Mouse (Mus musculus): ENCODE data around the gene Irf1. TPM values are rescaled to one million over a fixed set of nuclear protein-coding genes. Genes with fewer than 3 reads are reported as not detected.

Irf1 gene
- total RNA-seq, 4 experiments from 2014 or later: 29.0 to 50.6 (median 43.2) TPM

DNA sequence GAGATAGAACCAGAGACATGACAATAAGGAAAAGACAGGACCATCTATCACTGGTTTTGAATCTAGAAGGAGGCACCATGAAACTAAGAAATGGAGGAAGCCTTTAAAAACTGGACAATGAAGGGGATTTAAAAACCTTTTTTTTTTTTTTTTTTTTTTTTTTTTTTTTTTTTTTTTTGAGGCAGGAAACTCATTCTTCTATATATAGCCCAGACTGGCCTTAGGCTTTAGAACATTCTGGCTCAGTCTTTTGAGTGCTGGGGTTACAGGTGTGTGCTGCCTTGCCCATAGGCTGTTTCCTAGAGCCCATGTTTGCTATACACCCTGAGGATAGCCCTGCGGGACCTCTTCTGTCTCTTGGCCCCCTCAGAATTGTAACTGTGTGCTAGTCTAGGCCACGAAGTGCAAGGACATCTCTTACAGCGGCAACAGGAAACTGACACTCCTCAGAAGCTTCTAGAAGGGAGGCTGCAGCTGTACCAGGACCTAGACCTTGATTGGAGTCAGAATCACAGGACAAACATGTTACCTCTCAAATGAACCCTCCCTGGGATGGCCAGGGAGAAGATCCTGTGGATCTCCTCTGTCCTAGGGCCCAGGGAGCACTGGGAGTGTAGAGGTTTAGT, 15.6 kb downstream of the Irf1 start:
- no peak for DNase-seq

GRCm38 (mm10) chr11:53786058-53787031, 16.5 kb downstream of the Irf1 start:
- DNase-seq: no peak

DNA sequence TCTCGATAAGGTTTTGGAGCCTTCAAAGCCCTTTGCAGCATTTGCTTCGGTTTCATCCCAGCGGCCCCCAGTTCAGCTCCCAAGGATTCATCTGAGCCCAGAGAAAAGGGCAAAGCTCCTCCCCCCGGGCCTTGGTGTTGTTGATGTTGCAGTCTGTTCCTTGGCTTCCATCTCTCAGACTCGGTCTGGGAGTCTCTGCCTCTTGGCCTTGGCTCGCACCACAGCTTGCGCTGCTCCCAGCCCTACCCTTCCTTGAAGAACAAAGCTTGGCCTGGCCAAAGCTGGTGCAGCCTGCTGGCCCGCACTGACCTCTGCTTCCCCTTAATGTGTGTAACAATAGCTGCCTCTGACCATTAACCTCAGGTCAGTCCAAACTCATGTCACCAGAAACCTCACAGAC, 18.4 kb downstream of the Irf1 start:
- DNase-seq: peak; percentile 66

DNA sequence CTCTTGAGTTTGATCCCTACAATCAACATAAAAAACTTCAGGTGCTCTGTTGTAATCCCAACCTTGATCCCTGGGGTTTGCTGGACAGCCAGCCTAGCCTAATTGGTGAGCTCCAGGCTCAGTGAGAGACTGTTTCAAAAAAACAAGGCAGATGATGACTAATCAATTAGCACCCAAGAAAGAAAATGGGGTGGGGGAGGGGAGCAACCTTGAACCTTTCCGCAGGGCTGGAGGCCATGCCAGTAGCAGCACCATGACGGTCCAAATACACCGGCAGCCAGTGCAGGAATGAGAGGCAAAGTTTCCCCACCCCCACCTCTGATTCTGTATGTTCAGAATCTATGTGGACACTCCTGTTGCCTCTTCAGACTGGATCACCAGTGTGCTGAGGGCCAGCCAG, 19.5 kb downstream of the Irf1 start:
- no peak for DNase-seq

DNA sequence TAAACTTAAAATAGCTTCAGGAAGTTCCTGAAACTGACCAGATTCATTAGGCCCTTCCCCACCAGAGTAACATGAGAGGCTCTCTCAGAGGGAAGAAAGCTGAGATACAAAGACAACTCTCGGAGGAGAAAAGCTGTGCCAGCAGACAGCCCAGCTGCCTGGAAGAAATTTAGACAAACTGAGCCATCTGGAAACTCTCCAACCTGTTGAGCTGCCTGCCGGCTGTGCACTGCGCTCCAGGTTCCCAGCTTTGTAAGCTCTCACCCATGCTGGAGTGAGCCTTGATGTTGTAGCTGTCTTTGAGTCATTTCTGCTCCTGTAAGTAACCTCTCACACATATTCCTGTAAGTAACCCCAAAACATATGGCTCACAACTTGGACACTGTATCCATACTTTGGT, 23.2 kb downstream of the Irf1 start:
- no peak for DNase-seq

GRCm38 (mm10) chr11:53794015-53794414, 24.2 kb downstream of the Irf1 start:
- no peak for DNase-seq

DNA sequence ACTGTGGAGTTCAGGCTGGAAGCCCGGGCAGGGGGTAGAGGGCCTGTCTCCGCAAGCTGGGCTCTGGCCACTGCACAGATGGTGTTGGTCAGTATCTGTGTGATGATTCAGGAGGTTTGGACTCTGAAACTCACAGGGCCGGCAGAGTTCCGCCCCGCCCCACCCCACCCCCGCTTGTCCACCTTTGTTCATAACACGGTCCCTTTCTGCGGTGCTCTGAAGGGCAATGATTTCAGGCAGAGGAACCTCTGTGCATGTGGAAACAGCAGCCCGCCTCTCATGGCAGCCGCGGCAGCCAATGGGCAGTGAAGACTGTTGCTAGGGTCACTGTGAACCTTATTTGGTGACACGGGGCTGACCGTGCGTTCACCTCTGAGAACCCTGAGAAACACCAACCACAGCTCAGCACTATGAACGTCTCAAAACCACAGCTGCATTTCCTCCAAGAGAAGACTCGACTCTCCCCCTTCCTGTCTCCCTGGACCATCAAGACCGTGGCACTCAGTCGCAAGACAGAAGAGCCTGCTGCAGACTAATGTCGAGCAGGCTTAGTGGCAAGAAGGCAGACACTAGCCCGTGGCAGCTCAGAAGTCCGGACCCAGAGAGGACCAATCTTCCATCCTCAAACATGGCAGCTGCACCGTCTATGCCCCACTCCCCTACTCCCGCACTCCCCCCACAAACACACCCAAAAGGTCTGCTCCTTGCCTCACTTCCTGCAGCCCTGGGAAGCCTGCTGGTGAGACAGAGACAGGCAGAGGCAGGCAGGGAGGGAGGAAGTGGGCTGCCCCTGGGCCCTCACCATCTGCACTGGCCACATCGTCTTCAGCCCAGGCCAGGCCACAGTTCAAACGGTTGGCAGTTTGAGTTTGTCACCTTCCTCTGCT, 25.1 kb downstream of the Irf1 start:
- DNase-seq: no peak

DNA sequence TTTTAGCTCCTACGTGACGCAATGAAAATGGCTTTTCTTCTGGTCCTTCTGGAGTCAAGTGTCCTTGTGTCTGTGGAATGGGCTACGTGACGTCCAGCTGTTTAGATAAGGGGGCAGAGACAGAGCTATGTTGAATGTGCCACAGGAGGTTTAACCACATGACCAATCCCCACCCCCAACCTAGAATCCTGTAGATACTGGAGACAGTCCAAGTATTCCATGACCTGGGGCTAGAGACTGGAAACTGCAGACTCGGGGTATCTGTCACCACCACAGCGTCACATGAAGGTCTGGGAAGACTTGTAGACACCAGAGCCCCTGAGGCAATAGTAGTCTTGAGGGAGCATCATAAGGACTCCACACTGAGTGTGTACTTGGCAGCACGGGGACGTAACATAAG, 26.0 kb downstream of the Irf1 start:
- no peak for DNase-seq

DNA sequence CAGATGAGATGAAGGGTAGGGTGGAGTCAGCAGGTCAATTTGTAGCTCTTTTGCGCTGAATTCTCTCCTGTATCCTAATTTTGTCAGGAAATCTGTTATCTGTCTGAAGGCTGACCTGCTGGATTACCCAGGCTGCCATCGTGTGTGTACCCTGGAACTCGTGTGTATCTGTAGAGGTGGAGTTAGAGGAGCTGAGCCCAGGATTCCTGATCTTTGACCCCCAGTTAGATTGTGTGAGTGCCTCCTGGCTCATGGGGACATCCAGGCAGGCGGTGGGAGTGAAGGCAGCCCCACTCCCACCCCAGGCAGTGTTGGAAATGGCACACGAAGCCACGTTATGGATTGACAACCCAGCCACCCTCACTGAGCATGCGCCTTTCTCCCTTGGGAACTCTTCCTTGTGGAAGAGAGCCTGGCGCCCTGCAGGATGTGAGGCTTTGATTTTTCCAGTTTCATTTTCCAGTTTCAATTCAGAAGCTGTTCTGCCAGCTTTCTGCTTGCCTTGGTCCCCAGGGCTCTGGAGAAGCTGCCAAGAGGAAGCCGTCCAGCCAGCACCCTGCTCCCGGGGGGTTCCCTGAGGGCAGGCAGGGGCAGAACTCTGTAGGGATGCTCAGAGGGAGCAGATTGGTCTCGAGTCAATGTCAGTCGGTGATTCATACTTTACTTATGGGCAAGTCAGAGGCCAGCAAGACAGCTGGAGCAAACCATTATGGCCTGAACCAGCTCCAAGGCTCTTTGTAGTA, 26.8 kb downstream of the Irf1 start:
- DNase-seq: peak; percentile 72

DNA sequence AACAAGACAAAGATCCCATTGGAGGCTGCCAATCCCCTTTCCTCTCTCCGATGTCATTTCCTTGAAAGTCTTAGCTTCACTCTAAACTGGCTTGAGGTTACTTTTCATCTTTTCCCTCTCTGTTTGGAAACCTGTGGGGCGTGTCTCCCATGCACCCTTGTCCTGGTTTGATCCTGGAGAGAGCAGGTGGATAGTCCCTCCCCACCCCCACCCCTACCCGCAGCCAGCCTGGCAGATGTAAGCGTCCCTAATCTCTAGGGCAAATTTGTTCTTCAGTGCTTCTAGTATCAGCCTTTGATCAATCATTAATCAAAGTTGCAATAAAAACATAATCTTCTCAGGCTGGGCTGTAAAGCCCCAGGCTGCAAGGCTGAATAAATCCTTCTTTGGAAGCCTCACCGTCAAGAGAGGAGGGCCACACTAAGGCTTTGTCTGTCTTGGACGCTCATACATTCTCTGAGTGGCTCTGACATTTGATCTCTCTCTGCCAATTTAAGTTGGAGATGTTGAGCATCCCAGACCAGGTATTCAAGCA, 27.6 kb downstream of the Irf1 start:
- DNase-seq: no peak

DNA sequence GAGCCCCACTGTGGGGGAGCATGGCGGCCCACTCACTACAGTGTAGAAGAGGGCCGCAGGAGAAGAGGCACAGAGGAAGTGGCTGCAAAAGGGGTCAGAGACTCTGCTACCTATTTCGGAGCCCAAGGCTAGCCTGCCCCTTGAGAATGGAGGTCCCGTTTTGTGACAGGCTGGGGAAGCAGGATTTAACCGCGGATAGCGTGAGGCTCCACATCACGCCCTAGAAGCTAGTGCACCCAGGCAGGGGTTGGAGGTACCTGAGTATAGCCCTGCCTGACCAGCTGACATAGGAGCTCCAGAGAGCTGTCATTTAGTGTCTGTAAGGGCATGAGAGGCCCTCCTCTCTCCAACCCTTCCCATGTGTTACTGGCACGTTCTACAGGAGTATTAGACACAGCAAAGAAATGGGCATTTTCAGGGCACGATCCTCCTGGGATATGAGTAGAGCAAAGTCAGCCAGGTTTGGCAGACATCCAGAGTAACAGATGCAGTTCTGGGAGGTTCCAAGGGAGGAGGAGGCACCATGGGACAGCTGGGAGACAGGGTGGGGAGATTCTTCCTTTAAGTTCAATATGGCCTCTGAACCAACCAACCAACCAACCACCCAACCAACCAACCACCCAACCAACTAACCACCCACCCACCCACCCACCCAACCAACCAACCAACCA, 28.4 kb downstream of the Irf1 start:
- no peak for DNase-seq

DNA sequence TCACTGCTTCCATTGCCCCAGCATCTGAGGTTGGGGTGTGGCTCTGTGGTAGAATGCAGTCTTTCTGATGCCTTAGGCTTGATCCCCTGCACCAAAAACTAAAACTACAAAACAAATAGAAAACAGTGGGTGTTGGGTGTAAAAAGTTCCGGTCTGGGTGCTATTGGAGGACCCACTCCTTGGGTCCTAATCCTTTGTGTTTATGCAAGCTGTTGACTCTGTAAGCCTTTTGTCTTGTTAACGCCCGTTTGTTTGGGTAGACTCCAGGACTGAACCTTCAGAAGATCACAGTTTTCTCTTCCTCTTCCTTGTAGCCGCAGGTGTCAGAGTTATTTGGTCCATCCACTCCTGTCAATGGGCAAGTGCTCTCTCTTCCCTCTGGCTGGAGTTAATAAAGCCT, 30.2 kb downstream of the Irf1 start:
- DNase-seq: no peak

DNA sequence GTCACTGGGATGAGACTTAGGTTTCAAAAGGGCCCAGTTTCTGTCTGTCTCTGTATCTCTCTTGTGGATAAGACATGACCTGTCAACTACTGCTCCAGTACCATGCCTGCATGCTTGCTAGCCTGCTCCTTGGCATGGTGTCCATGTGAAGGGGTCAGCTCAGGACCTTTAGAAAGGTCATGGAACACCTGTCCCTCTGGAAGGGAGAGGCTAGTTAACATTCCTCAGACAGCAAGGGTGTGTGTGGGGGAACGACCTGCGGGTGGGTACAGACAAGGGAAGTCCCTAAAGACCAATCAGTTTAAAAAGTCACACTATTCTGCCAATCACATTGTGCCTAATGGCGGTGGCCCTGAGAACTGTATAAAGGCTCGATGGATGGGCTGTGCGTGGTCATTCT, 31.2 kb downstream of the Irf1 start:
- DNase-seq: no peak

DNA sequence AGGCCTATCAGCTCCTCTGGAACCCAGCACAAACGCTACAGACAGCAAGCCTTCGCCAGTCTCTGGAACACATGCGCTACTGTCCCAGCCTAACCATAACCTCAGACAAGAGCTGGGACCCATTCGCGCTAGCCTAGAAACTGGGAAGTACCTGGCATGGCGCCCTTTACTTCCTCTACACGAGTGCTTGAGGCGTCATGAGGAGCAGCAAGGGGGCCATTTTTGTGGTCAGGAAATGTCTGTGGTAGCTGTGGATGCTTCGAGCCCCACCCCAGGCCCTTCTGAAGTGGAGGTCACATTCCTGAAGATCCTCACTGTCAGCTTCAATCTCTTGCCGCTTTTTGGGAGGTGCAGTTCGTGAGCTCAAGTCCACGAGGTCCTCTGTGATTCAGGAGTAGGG, 33.3 kb downstream of the Irf1 start:
- no peak for DNase-seq

DNA sequence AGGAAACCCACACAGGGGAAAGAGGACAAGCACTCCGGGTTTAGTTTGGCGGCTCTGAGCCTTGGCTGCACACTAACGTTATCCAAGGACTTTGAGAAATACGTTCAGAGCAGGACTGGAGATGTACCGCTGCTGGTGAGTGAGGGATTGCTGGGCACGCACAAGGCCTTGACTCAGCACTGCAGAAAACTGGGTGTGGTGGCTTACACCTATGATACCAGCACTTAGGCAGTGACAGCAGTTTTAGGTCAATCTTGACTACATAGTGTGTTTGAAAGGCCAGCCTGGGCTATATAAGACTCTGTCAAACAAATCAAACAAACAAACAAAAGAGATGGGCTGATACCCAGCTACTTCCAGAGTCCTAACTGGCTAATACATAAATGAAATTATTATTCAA, 33.7 kb downstream of the Irf1 start:
- DNase-seq: no peak

DNA sequence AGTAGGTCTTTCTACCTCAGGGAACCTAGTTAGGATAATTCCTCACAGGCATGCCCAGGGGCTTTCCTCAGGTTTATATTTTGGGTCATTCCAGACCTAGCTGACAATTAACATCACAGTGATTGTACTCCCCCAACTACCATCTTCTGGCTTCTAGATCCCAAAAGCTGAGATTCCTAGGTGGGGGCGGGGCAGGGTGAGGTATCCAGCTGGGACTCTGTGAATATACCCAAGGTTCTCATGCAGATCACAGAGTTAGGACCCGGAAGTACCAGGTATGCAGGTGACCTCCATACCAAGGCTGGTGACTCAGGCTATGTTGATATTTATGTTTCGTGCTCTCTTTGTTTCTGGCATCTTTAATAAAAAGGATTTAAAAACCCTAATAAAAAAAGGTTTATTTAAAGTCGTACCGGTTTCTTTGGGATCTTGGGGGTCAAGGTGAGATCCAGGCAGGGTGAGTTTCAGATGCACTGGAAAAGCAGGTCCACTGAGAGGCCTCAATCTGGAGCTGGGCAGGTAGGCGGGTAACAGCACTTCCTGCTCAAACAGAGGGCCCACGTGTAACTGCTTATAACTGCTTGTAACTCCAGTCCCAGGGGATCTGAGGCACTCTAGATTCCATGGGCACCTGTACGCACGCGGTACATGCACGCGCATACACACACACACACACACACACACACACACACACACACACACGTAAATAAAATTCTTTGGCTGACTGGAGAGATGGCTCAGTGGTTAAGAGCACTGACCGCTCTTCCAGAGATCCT, 34.9 kb downstream of the Irf1 start:
- no peak for DNase-seq

GRCm38 (mm10) chr11:53805786-53806185, 36.0 kb downstream of the Irf1 start:
- peak; percentile 69 for DNase-seq

DNA sequence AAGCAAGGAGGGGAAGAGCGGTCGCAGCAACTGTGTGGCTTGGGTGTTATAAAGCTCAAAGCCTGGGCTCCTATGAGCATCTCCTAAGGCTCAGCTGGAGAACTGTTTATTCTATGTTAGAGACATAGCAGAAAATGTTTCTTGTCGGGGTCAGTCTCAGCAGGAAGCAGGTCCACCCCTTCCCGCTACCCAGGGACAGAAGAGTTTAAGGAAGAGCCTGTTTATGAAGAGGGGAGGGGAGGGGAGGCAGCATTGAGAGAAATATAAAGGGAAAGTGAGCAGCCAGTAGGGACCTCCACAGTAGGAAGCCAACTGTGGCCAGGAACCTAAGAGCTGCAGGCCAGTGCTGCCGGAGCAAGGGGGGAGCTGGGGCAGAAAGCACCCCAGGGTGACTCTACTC, 39.5 kb downstream of the Irf1 start:
- no peak for DNase-seq

DNA sequence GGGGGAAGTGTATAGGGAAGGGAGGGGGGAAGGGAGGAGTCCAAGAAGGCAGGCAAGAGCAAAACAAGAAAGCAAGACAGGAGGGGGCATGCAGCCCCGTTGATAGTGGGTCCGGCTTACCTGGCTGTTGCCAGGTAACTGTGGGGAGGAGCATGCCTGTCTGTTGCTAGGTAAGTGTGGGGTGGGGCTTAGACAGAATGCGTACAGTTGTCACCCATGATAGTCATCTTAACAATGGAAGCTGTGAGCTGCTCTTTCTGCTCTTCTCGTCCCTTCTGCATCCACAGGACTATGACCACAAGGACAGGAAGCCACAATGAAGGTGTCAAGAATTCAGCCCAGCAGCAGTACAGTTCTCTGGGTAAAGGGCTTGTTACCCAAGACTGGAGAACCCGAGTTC, 40.3 kb downstream of the Irf1 start:
- no peak for DNase-seq

DNA sequence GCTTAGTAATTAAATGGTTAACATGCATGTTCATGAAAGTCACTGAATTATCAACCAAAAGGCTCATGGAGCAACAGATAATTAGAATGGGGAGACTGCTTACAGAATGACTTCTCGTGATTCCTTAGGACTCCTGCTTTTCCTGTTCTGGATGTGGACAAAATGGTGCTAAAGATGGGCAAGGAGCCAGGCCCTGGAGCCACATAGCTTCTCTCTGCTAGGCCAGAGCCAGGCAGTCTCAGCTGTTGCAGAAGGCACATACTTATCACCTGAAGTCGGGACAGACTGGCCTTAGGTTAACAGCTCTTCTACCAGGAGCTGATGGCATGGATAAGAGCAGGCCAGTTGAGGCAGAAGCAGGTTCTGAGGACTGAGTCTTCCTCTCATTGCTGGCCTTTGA, 40.9 kb downstream of the Irf1 start:
- DNase-seq: no peak

DNA sequence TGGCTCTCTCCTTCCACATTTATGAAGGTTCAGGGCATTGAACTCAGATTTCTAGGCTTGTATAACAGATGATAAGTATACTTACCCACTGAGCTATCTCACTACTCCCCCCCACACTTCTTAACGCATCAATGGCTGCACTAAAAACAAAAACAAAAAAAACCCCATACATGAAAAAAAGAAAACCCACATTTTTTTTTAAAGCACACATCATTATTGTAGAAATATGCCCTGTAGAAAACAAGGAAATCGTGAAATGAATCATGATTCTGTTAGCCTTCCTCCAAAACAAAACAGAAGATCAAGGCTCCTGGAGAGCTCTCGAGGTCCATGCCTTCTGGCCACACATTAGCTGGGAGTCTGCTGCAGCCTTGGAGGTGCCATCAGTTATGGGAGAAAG, 41.5 kb downstream of the Irf1 start:
- no peak for DNase-seq
